Mouse (Mus musculus) urinary bladder, adult 18-20 months (tissue): Measurements from ENCODE around the gene Vps26c.
"Not testable (repeated sequence)": the region's sequence is repeated elsewhere in the genome, so short reads cannot be mapped to it uniquely, and the experiment has no call there.

Experiments
- DNase-seq, 2 experiments: peaks; one replicate each; pipeline ENCODE4 v3.0.0; 2022; ENCODE audit warnings: low spot score in 2 of 2, mixed read lengths in 2 of 2

Gene Vps26c

GRCm38 (mm10) chr16:94489326-94489725, 37.3 kb downstream of the Vps26c start:
- no peak for DNase-seq

GRCm38 (mm10) chr16:94487341-94487740, 39.3 kb downstream of the Vps26c start:
- DNase-seq = no peak

GRCm38 (mm10) chr16:94484752-94485535, 41.7 kb downstream of the Vps26c start:
- DNase-seq = no peak

GRCm38 (mm10) chr16:94473086-94473822, 53.4 kb downstream of the Vps26c start:
- no peak for DNase-seq

- no peak for DNase-seq
Measured at GRCm38 (mm10) chr16:94472515-94472951, 54.1 kb downstream of the Vps26c start.

GRCm38 (mm10) chr16:94468391-94468790, 58.2 kb downstream of the Vps26c start:
- no peak for DNase-seq

- DNase-seq = no peak
Measured at GRCm38 (mm10) chr16:94467337-94468055, 59.1 kb downstream of the Vps26c start.

- DNase-seq = not testable (repeated sequence)
Measured at GRCm38 (mm10) chr16:94466317-94466716, 60.3 kb downstream of the Vps26c start.

- DNase-seq = no peak
Measured at GRCm38 (mm10) chr16:94465900-94466299, 60.7 kb downstream of the Vps26c start.

GRCm38 (mm10) chr16:94464067-94464466, 62.6 kb downstream of the Vps26c start:
- no peak for DNase-seq

GRCm38 (mm10) chr16:94454146-94454545, 72.5 kb downstream of the Vps26c start:
- no peak for DNase-seq

- no peak for DNase-seq
Measured at GRCm38 (mm10) chr16:94452768-94453167, 73.9 kb downstream of the Vps26c start.

- no peak for DNase-seq
Measured at GRCm38 (mm10) chr16:94451545-94452488, 74.8 kb downstream of the Vps26c start.

- peak in 1 of 2 experiments; percentile 28 for DNase-seq
Measured at GRCm38 (mm10) chr16:94449632-94450031, 77.0 kb downstream of the Vps26c start.

- no peak for DNase-seq
Measured at GRCm38 (mm10) chr16:94449151-94449550, 77.5 kb downstream of the Vps26c start.
